Mouse (Mus musculus) spleen, postnatal 4 days (tissue): ENCODE results near the gene Pfkfb1.

ENCODE experiments used
- DNase-seq, 2 experiments: peaks; one replicate each; pipeline ENCODE4 v3.0.0; 2022; ENCODE audit warnings: low spot score in 2 of 2

Pfkfb1 gene

GRCm38 (mm10) chrX:150588023-150588764 lies at the start of gene Pfkfb1:
Pfkfb1 (plus strand) TSS chrX:150588229.
- peak; percentile 78 to 85 for DNase-seq

GRCm38 (mm10) chrX:150540111-150540510 lies 47.9 kb upstream of the Pfkfb1 start:
- DNase-seq: no peak

- no peak for DNase-seq
Measured at GRCm38 (mm10) chrX:150541684-150542083, 46.3 kb upstream of the Pfkfb1 start.

- DNase-seq: peak; percentile 45 to 74
Measured at GRCm38 (mm10) chrX:150547239-150547638, 40.8 kb upstream of the Pfkfb1 start, which contains the start of gene Alas2. Alas2 (plus strand) TSS chrX:150547375.

GRCm38 (mm10) chrX:150549639-150550038 lies 38.4 kb upstream of the Pfkfb1 start:
- peak; percentile 73 to 75 for DNase-seq

- DNase-seq: peak in 1 of 2 experiments; percentile 56
Measured at GRCm38 (mm10) chrX:150551986-150552385, 36.0 kb upstream of the Pfkfb1 start.

- DNase-seq: no peak
Measured at GRCm38 (mm10) chrX:150554032-150554431, 34.0 kb upstream of the Pfkfb1 start.

- DNase-seq: peak; percentile 45 to 63
Measured at GRCm38 (mm10) chrX:150564644-150565357, 23.2 kb upstream of the Pfkfb1 start.

GRCm38 (mm10) chrX:150581921-150582320 lies 6.1 kb upstream of the Pfkfb1 start:
- no peak for DNase-seq

GRCm38 (mm10) chrX:150585116-150585515 lies 2.9 kb upstream of the Pfkfb1 start:
- no peak for DNase-seq

GRCm38 (mm10) chrX:150589696-150590095 lies 1.7 kb downstream of the Pfkfb1 start, which contains the start of gene Apex2:
Apex2 (minus strand) TSS chrX:150589868.
- no peak for DNase-seq

- DNase-seq: no peak
Measured at GRCm38 (mm10) chrX:150593266-150594035, 5.4 kb downstream of the Pfkfb1 start.

GRCm38 (mm10) chrX:150594176-150594575 lies 6.1 kb downstream of the Pfkfb1 start:
- no peak for DNase-seq

- no peak for DNase-seq
Measured at GRCm38 (mm10) chrX:150595016-150595760, 7.2 kb downstream of the Pfkfb1 start.

- DNase-seq: no peak
Measured at GRCm38 (mm10) chrX:150598882-150599281, 10.9 kb downstream of the Pfkfb1 start.

GRCm38 (mm10) chrX:150636421-150636820 lies 48.4 kb downstream of the Pfkfb1 start:
- DNase-seq: no peak

- no peak for DNase-seq
Measured at GRCm38 (mm10) chrX:150656122-150656907, 68.3 kb downstream of the Pfkfb1 start.

GRCm38 (mm10) chrX:150656908-150657796 lies 69.1 kb downstream of the Pfkfb1 start, which contains the start of gene Tro:
Tro (minus strand) TSS chrX:150657583.
- no peak for DNase-seq

GRCm38 (mm10) chrX:150657797-150658118 lies 69.7 kb downstream of the Pfkfb1 start:
- DNase-seq: no peak

GRCm38 (mm10) chrX:150662809-150663208 lies 74.8 kb downstream of the Pfkfb1 start:
- DNase-seq: no peak
